Mouse (Mus musculus) intestine, embryonic 16.5 days (tissue): Measurements from ENCODE around the gene Map3k19. TPM values are rescaled to one million over a fixed set of nuclear protein-coding genes. Genes with fewer than 3 reads are reported as not detected.

ENCODE experiments used
- ATAC-seq: fragments of 200-750 bp; cut with Nextera tagmentation; 2 replicates; pipeline ENCODE4 v1.8.0; 2017; ENCODE audit warnings: moderate TSS enrichment, moderate library complexity
- H3K27ac ChIP-seq: fragments of 300-500 bp; sonication (generic); 2 replicates; pipeline ENCODE4 v1.5.1; 2014; ENCODE audit warnings: mild to moderate bottlenecking, low read length
- H3K27me3 ChIP-seq: fragments of 300-500 bp; sonication (generic); replicated peaks from 2 replicates; pipeline ENCODE4 v1.6.1; 2014; ENCODE audit warnings: low read length, control low read depth, mixed read lengths; ENCODE audit not compliant: control insufficient read depth, insufficient read depth
- H3K36me3 ChIP-seq: fragments of 300-500 bp; sonication (generic); 2 replicates; pipeline ENCODE4 v1.6.1; 2014; ENCODE audit warnings: low read length, control low read depth; ENCODE audit not compliant: control insufficient read depth, insufficient read depth
- H3K4me1 ChIP-seq: fragments of 300-500 bp; sonication (generic); 2 replicates; pipeline ENCODE4 v1.6.1; 2014; ENCODE audit warnings: low read length, control low read depth, mixed read lengths; ENCODE audit not compliant: control insufficient read depth, insufficient read depth
- H3K4me2 ChIP-seq: fragments of 300-500 bp; sonication (generic); 2 replicates; pipeline ENCODE4 v1.6.1; 2014; ENCODE audit warnings: low read depth, low read length, control low read depth
- H3K4me3 ChIP-seq: fragments of 300-500 bp; sonication (generic); 2 replicates; pipeline ENCODE4 v1.5.1; 2014; ENCODE audit warnings: mild to moderate bottlenecking, low read length
- H3K9ac ChIP-seq: fragments of 300-500 bp; sonication (generic); 2 replicates; pipeline ENCODE4 v1.6.1; 2014; ENCODE audit warnings: low read depth, low read length
- H3K9me3 ChIP-seq: fragments of 300-500 bp; sonication (generic); 2 replicates; pipeline ENCODE4 v1.6.1; 2016; ENCODE audit warnings: low read length, control low read depth; ENCODE audit not compliant: control insufficient read depth
- WGBS: fragments of 180-500 bp; shearing (Covaris S2); extraction: QIAGEN DNeasy Blood & Tissue Kit; methylation state at CpG from one replicate; pipeline ENCODE4 v1.1.7; 2014; 5-methylcytosine and 5-hydroxymethylcytosine counted together
- polyA plus RNA-seq: library from polyadenylated mRNA; unstranded; fragments of >200 nt; fragmentation: Nextera tagmentation; extraction: Ambion mirVana; gene quantifications from 2 replicates; pipeline ENCODE4 v1.2.1, GENCODE M21; 2015

Gene Map3k19
- polyA plus RNA-seq, 1 experiment from 2014 or later, result not detected

DNA sequence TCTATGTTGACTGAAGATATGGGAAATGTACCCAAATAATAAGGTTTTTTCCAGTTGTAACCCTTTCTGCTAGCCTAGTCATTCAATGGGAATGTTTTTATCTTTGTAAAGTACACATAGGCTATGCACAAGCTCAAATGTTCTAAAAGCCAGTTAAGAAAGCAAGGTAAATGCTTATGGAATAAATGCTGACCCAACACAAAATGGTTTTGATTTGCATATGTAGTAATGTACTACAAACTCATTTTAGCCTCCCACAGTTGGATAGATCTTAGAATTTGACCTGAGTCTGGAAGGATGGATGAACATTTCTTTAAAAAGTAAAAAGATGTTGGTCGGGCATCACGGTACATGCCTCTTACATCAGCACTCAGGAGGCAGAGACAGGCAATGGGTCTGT, 88.1 kb downstream of the Map3k19 start:
- WGBS, result 84% methylated on average over 2 of the region's 2 CpGs
- ATAC-seq, result no peak

DNA sequence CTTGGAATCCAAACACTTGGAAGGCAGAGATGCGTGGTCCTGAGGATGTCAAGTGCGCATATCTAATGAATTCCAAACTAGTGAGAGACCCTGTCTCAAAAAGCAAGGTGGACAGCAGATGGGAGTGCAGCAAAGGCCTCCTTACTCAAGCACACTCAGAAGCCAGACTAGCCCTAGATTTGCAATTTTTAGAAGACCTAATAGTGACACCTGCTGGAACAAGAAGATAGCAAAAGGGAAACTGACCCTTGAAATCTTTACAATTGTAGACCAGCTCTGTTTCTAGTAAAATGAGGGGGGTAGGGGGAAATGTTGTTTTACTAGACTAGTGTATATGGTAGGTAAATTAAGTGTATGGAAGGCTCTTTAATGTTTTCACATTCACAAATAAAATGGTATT, 89.4 kb downstream of the Map3k19 start:
- Histone ChIP-seq H3K4me3 (no peak overlapping the region), H3K27me3 (no peaks in the 10 kb centered on the region), H3K4me1 (no peaks in the 10 kb centered on the region), H3K9ac (no peak overlapping the region), H3K27ac (no peak overlapping the region), H3K9me3 (no peaks in the 10 kb centered on the region), H3K36me3 (no peaks in the 10 kb centered on the region), H3K4me2 (no peak overlapping the region)
- no peak for ATAC-seq
- WGBS, result 61% methylated on average over 2 of the region's 2 CpGs

More for the DNA sequence above, 88.1 kb downstream of the Map3k19 start:
- Histone ChIP-seq H3K27ac (no peak overlapping the region), H3K9ac (no peak overlapping the region), H3K4me2 (no peak overlapping the region), H3K4me3 (no peak overlapping the region), H3K36me3 (no peaks in the 10 kb centered on the region), H3K9me3 (no peaks in the 10 kb centered on the region), H3K4me1 (no peaks in the 10 kb centered on the region), H3K27me3 (no peaks in the 10 kb centered on the region)

Other genes with a start within 250 kb of the Map3k19 start
- gene Tmem163, start 175.5 kb downstream of the Map3k19 start, polyA plus RNA-seq, result 0.48 and 0.62 TPM in 2 replicates
- gene Acmsd, start 125.6 kb downstream of the Map3k19 start, polyA plus RNA-seq, result 0.12 and 0.17 TPM in 2 replicates
- gene Ccnt2, start 80.9 kb downstream of the Map3k19 start, polyA plus RNA-seq, result 47.8 and 51.5 TPM in 2 replicates
- 19.9 and 20.3 TPM in 2 replicates for gene Rab3gap1, start 13.7 kb upstream of the Map3k19 start, polyA plus RNA-seq
- 4.6 and 5.4 TPM in 2 replicates for gene Zranb3, start 248.0 kb upstream of the Map3k19 start, polyA plus RNA-seq
- gene R3hdm1, start 248.3 kb upstream of the Map3k19 start, polyA plus RNA-seq, result 38.9 and 44.0 TPM in 2 replicates